Mouse (Mus musculus) heart, adult 2 months (tissue): ENCODE measurements at regions not wholly inside any gene's neighbourhood (a gene's known extent, or its start where the extent isn't known, plus 50 kb on each side); places are given as distances from the start of the nearest gene placed in this dataset.

ENCODE experiments used
- DNase-seq, 2 experiments: peaks; one replicate each; pipeline ENCODE4 v3.0.0; 2021
- H3K27ac ChIP-seq: fragments of 200-600 bp; 2 replicates; pipeline ENCODE4 v1.8.1; 2022
- H3K27me3 ChIP-seq: fragments of 200-500 bp; 2 replicates; pipeline ENCODE4 v1.6.1; 2012; ENCODE audit warnings: mild to moderate bottlenecking, low read length, inconsistent platforms, mixed read lengths; ENCODE audit not compliant: control insufficient read depth, insufficient read depth
- H3K36me3 ChIP-seq: fragments of 200-500 bp; 2 replicates; pipeline ENCODE4 v1.6.1; 2012; ENCODE audit warnings: low read length, inconsistent platforms; ENCODE audit not compliant: control insufficient read depth, insufficient read depth
- H3K4me1 ChIP-seq: fragments of 200-500 bp; 2 replicates; pipeline ENCODE4 v1.6.1; 2011; ENCODE audit warnings: low read length; ENCODE audit not compliant: control insufficient read depth, insufficient read depth
- H3K4me3 ChIP-seq: fragments of 200-600 bp; 2 replicates; pipeline ENCODE4 v1.8.1; 2022
- H3K79me2 ChIP-seq: fragments of 200-500 bp; replicated peaks from 2 replicates; pipeline ENCODE4 v1.6.1; 2012; ENCODE audit warnings: mild to moderate bottlenecking, inconsistent platforms, low read length, moderate library complexity, mixed read lengths; ENCODE audit not compliant: control insufficient read depth, insufficient read depth
- H3K9ac ChIP-seq: fragments of 200-500 bp; 2 replicates; pipeline ENCODE4 v1.6.1; 2012; ENCODE audit warnings: low read depth, mild to moderate bottlenecking, control low read depth, inconsistent platforms, low read length, mixed read lengths
- CTCF ChIP-seq: fragments of 200-600 bp; IDR thresholded peaks from 2 replicates; pipeline ENCODE4 v1.8.1; 2022; ENCODE audit warnings: antibody characterized with exemption, mild to moderate bottlenecking, moderate library complexity
- EP300 ChIP-seq: fragments of 200-500 bp; IDR thresholded peaks from 2 replicates; pipeline ENCODE4 v1.6.1; 2011; ENCODE audit warnings: low read depth, low read length, control low read depth; ENCODE audit not compliant: insufficient read depth
- POLR2A ChIP-seq: fragments of 200-500 bp; IDR thresholded peaks from 2 replicates; pipeline ENCODE4 v1.6.1; 2011; ENCODE audit warnings: mild to moderate bottlenecking, low read depth, low read length, control low read depth; ENCODE audit not compliant: insufficient read depth
- WGBS: fragments of 180-500 bp; shearing (Covaris S2); methylation state at CpG from one replicate; pipeline ENCODE4 v1.1.7; 2018; 5-methylcytosine and 5-hydroxymethylcytosine counted together
- intact Hi-C: fragments of 180-260 bp; cut with DNase I; formaldehyde crosslinking; loops from one replicate; pipeline ENCODE4 v1.15.1; 2025

GRCm38 (mm10) chr11:45752791-45753190 lies 99.1 kb upstream of the Clint1 start:
- TF ChIP-seq CTCF (no peak), POLR2A (no peak), EP300 (no peak)
- DNase-seq, result no peak

GRCm38 (mm10) chr11:45767081-45767480 lies 84.8 kb upstream of the Clint1 start:
- H3K4me1 ChIP-seq, result no peaks in the 10 kb centered on the region
- H3K9ac ChIP-seq, result no peak overlapping the region
- H3K79me2 ChIP-seq, result no peaks in the 10 kb centered on the region
- 35% methylated on average over 4 of the region's 4 CpGs for WGBS
- intact Hi-C loops, result no loop called here
- H3K27ac ChIP-seq, result no peak overlapping the region
- TF ChIP-seq CTCF, result no peak
- H3K4me3 ChIP-seq, result no peak overlapping the region
- no peak for DNase-seq
- no peaks in the 10 kb centered on the region for H3K36me3 ChIP-seq
- H3K27me3 ChIP-seq, result no peaks in the 10 kb centered on the region

More at GRCm38 (mm10) chr11:45752791-45753190, 99.1 kb upstream of the Clint1 start:
- Histone ChIP-seq H3K36me3 (no peaks in the 10 kb centered on the region), H3K27ac (no peak overlapping the region), H3K4me3 (no peak overlapping the region), H3K79me2 (no peaks in the 10 kb centered on the region), H3K27me3 (no peaks in the 10 kb centered on the region), H3K4me1 (no peaks in the 10 kb centered on the region; the same call in 1 of the 2 replicates), H3K9ac (no peak overlapping the region)
- WGBS, result 38% methylated on average over 2 of the region's 2 CpGs
- intact Hi-C loops, result loop anchor here (10.0 kb wide), 1 partner anchor 132 kb away; no protein-coding TSS in a partner anchor

GRCm38 (mm10) chr11:45782435-45782834 lies 69.4 kb upstream of the Clint1 start:
- TF ChIP-seq EP300, result no peak
- TF ChIP-seq POLR2A, result no peak
- TF ChIP-seq CTCF, result no peak
- no peaks in the 10 kb centered on the region for H3K36me3 ChIP-seq
- H3K27me3 ChIP-seq, result no peaks in the 10 kb centered on the region
- no peak for DNase-seq
- intact Hi-C loops, result no loop called here
- H3K9ac ChIP-seq, result no peak overlapping the region
- no peaks in the 10 kb centered on the region for H3K79me2 ChIP-seq
- no peaks in the 10 kb centered on the region for H3K4me1 ChIP-seq
- H3K27ac ChIP-seq, result no peak overlapping the region
- H3K4me3 ChIP-seq, result no peak overlapping the region
- WGBS, result 76% methylated on average over 4 of the region's 4 CpGs

- no peaks in the 10 kb centered on the region for H3K27me3 ChIP-seq
- no peaks in the 10 kb centered on the region for H3K36me3 ChIP-seq
- WGBS, result 92% methylated on average over 9 of the region's 9 CpGs
- TF ChIP-seq POLR2A, result no peak
- intact Hi-C loops, result no loop called here
- no peak overlapping the region for H3K4me3 ChIP-seq
- DNase-seq, result no peak
- H3K27ac ChIP-seq, result no peak overlapping the region
- H3K9ac ChIP-seq, result no peak overlapping the region
- no peaks in the 10 kb centered on the region for H3K4me1 ChIP-seq
- no peaks in the 10 kb centered on the region for H3K79me2 ChIP-seq
Observed at GRCm38 (mm10) chr11:45785806-45786205, 66.0 kb upstream of the Clint1 start.

- Histone ChIP-seq H3K36me3 (no peaks in the 10 kb centered on the region), H3K9ac (no peak overlapping the region), H3K4me3 (no peak overlapping the region), H3K27me3 (no peaks in the 10 kb centered on the region), H3K4me1 (no peaks in the 10 kb centered on the region), H3K79me2 (no peaks in the 10 kb centered on the region), H3K27ac (no peak overlapping the region)
- no peak for TF ChIP-seq POLR2A
- TF ChIP-seq CTCF, result no peak
- no peak for TF ChIP-seq EP300
- intact Hi-C loops, result no loop called here
- WGBS, result 95% methylated on average over 5 of the region's 5 CpGs
- DNase-seq, result no peak
Observed at GRCm38 (mm10) chr11:45787408-45787807, 64.4 kb upstream of the Clint1 start.

- TF ChIP-seq POLR2A, result no peak
- TF ChIP-seq CTCF, result no peak
- TF ChIP-seq EP300, result no peak
- Histone ChIP-seq H3K27ac (no peak overlapping the region), H3K4me1 (no peaks in the 10 kb centered on the region), H3K4me3 (no peak overlapping the region), H3K79me2 (no peaks in the 10 kb centered on the region), H3K36me3 (no peaks in the 10 kb centered on the region), H3K27me3 (no peaks in the 10 kb centered on the region), H3K9ac (no peak overlapping the region)
- no peak for DNase-seq
- intact Hi-C loops, result no loop called here
- 84% methylated on average over 3 of the region's 3 CpGs for WGBS
Observed at GRCm38 (mm10) chr11:45789886-45790285, 62.0 kb upstream of the Clint1 start.

GRCm38 (mm10) chr11:45790504-45790903 lies 61.3 kb upstream of the Clint1 start:
- DNase-seq, result no peak
- intact Hi-C loops, result no loop called here
- H3K79me2 ChIP-seq, result no peaks in the 10 kb centered on the region
- H3K4me1 ChIP-seq, result peaks cover under 1% of the 10 kb centered on the region; the same call in 1 of the 2 replicates
- no peak overlapping the region for H3K27ac ChIP-seq
- TF ChIP-seq CTCF (no peak), POLR2A (no peak), EP300 (no peak)
- no peaks in the 10 kb centered on the region for H3K36me3 ChIP-seq
- no peak overlapping the region for H3K9ac ChIP-seq
- H3K27me3 ChIP-seq, result no peaks in the 10 kb centered on the region
- 84% methylated on average over 8 of the region's 8 CpGs for WGBS
- no peak overlapping the region for H3K4me3 ChIP-seq
